Mouse (Mus musculus) embryonic facial prominence, embryonic 12.5 days (tissue): ENCODE data around the gene Adgrg7. TPM values are rescaled to one million over a fixed set of nuclear protein-coding genes. Genes with fewer than 3 reads are reported as not detected.

ENCODE experiments used
- ATAC-seq: fragments of 200-750 bp; cut with Nextera tagmentation; 2 replicates; pipeline ENCODE4 v1.8.0; 2017; ENCODE audit not compliant: insufficient number of reproducible peaks, insufficient read depth, low FRiP score, low TSS enrichment
- H3K27ac ChIP-seq: fragments of 300-500 bp; sonication (generic); 2 replicates; pipeline ENCODE4 v1.5.1; 2016; ENCODE audit warnings: mild to moderate bottlenecking
- H3K27me3 ChIP-seq: fragments of 300-500 bp; sonication (generic); 2 replicates; pipeline ENCODE4 v1.6.1; 2016; ENCODE audit warnings: mild to moderate bottlenecking, moderate library complexity
- H3K36me3 ChIP-seq: fragments of 300-500 bp; sonication (generic); 2 replicates; pipeline ENCODE4 v1.6.1; 2016; ENCODE audit warnings: mild to moderate bottlenecking
- H3K4me1 ChIP-seq: fragments of 300-500 bp; sonication (generic); 2 replicates; pipeline ENCODE4 v1.6.1; 2016
- H3K4me2 ChIP-seq: fragments of 300-500 bp; sonication (generic); replicated peaks from 2 replicates; pipeline ENCODE4 v1.6.1; 2016; ENCODE audit warnings: mild to moderate bottlenecking, moderate library complexity
- H3K4me3 ChIP-seq: fragments of 300-500 bp; sonication (generic); 2 replicates; pipeline ENCODE4 v1.5.1; 2016; ENCODE audit warnings: mild to moderate bottlenecking
- H3K9ac ChIP-seq: fragments of 300-500 bp; sonication (generic); 2 replicates; pipeline ENCODE4 v1.6.1; 2016; ENCODE audit warnings: mild to moderate bottlenecking, moderate library complexity
- H3K9me3 ChIP-seq: fragments of 300-500 bp; sonication (generic); 2 replicates; pipeline ENCODE4 v1.6.1; 2016; ENCODE audit warnings: mild to moderate bottlenecking, moderate library complexity
- WGBS: fragments of 180-500 bp; shearing (Covaris S2); methylation state at CpG from one replicate; pipeline ENCODE4 v1.1.7; 2016; 5-methylcytosine and 5-hydroxymethylcytosine counted together
- polyA plus RNA-seq: library from polyadenylated mRNA; unstranded; fragments of >200 nt; fragmentation: Nextera tagmentation; extraction: Ambion mirVana; gene quantifications from 2 replicates; pipeline ENCODE4 v1.2.1, GENCODE M21; 2016

Adgrg7 gene
- polyA plus RNA-seq, 1 experiment from 2014 or later = not detected

DNA sequence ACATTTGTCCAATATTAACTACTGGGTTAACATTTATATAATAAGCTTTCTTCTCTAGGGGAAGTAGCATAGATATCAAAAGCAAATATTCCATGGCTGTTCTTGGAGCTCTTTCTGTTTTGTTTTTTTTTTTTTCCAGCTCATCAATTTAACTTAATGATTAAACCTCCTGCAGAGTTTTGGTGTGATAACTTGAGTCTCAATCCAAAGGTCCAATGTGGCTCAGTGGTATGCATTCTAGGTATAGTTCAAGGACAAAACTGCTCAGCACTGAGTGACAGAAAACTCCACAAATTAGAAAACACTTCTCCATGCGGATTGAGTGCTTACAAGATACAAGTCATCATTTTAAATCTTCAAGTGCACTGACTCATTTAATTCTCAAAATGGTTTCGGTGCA, 9.7 kb downstream of the Adgrg7 start:
- Histone ChIP-seq H3K9me3 (no peaks in the 10 kb centered on the region), H3K4me1 (no peaks in the 10 kb centered on the region), H3K9ac (no peak overlapping the region), H3K4me2 (no peak overlapping the region), H3K27ac (no peak overlapping the region), H3K4me3 (no peak overlapping the region), H3K27me3 (no peaks in the 10 kb centered on the region), H3K36me3 (no peaks in the 10 kb centered on the region)
- ATAC-seq = no peak
- WGBS = 88% methylated on average over 2 of the region's 2 CpGs

DNA sequence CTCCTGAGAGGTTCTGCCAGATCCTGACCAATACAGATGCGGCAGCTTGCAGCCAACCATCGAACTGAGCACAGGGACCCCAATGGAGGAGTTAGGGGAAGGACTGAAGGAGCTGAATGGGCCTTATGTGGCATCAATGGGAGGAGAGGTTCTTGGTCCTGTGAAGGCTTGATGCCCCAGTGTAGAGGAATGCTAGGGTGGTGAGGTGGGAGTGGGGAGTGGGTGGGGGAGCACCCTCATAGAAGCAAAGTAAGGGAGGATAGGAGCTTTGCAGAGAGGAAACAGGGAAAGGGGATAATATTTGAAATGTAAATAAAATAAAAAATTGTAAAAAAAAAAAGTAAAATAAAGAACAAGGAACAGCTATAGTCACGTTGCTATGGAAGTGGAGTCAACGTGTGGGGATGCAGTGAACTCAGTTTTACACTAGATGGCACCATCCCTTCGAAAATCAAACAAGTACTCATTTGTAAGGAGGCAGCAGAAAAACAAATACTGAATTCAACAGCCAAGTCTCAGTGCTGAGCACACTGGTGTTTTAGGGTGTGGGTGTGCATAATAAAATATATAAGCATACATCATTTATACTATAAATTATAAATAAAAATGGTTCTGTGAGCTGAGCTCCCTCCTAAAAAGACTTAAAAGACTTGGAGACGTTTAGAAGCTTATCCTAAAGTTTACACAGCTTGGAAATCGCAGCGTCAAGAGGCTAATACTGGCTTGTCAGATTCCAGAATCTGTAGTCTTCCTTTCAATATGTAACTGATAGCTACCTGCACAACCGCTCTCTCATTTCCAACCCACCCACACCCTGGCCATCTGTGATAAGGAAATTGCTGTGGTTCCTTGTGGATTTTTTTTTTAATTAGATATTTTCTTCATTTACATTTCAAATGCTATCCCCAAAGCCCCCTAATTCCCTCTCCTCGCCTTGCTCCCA, 24.2 kb downstream of the Adgrg7 start:
- Histone ChIP-seq H3K27ac (no peak overlapping the region), H3K4me3 (no peak overlapping the region), H3K9me3 (no peaks in the 10 kb centered on the region), H3K4me1 (no peaks in the 10 kb centered on the region), H3K9ac (no peak overlapping the region), H3K36me3 (no peaks in the 10 kb centered on the region), H3K27me3 (no peaks in the 10 kb centered on the region), H3K4me2 (no peak overlapping the region)
- no peak for ATAC-seq
- 48% methylated on average over 10 of the region's 10 CpGs for WGBS

DNA sequence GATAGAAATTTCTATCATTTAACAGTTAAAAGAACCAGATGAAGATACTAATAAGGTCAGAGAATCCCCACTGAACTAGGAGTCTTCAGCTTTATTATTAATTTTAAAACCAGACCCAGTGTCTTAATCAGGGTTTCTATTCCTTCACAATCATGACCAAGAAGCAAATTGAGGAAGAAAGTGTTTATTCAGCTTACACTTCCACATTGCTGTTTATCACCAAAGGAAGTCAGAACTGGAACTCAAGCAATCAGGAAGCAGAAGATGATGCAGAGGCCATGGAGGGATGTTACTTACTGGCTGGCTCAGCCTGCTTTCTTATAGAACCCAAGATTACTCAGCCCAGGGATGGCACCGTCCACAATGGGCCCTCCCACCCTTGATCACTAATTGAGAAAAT, 66.6 kb downstream of the Adgrg7 start:
- H3K27me3 ChIP-seq = no peaks in the 10 kb centered on the region
- WGBS = 9% methylated on average over 1 of the region's 1 CpGs
- ATAC-seq = no peak
- H3K4me3 ChIP-seq = no peak overlapping the region
- no peaks in the 10 kb centered on the region for H3K9me3 ChIP-seq
- no peak overlapping the region for H3K4me2 ChIP-seq
- H3K4me1 ChIP-seq = no peaks in the 10 kb centered on the region
- H3K27ac ChIP-seq = no peak overlapping the region
- H3K9ac ChIP-seq = no peak overlapping the region
- H3K36me3 ChIP-seq = no peaks in the 10 kb centered on the region

DNA sequence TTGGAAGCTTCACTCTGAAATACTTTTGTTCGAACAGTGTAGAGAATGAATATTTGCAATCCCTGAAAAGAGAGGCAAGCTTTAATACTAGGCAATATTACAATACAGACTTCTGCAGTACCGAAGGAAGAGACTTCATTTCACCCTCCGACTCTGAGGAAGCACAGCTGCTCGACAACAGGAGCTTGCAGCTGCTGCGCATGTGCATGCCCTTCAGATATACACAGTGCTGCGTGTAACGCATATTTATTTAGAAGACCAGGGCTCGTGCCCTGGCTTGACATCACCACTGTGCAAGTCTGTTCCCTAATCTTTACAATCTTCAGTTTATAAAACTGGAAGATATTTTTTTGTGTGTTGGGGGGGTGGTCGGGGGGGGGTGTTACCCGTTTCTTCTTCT, 70.7 kb downstream of the Adgrg7 start:
- H3K36me3 ChIP-seq = no peaks in the 10 kb centered on the region
- H3K27ac ChIP-seq = no peak overlapping the region
- ATAC-seq = no peak
- H3K9ac ChIP-seq = no peak overlapping the region
- H3K4me3 ChIP-seq = no peak overlapping the region
- H3K9me3 ChIP-seq = no peaks in the 10 kb centered on the region
- WGBS = 81% methylated on average over 10 of the region's 10 CpGs
- H3K4me2 ChIP-seq = no peak overlapping the region
- H3K4me1 ChIP-seq = no peaks in the 10 kb centered on the region
- no peaks in the 10 kb centered on the region for H3K27me3 ChIP-seq

GRCm38 (mm10) chr16:56722357-56722756, 73.3 kb downstream of the Adgrg7 start:
- H3K4me3 ChIP-seq = no peak overlapping the region
- H3K36me3 ChIP-seq = no peaks in the 10 kb centered on the region
- 50% methylated on average over 4 of the region's 4 CpGs for WGBS
- H3K9me3 ChIP-seq = no peaks in the 10 kb centered on the region
- H3K27ac ChIP-seq = no peak overlapping the region
- no peaks in the 10 kb centered on the region for H3K27me3 ChIP-seq
- ATAC-seq = no peak
- H3K4me2 ChIP-seq = no peak overlapping the region
- H3K9ac ChIP-seq = no peak overlapping the region
- no peaks in the 10 kb centered on the region for H3K4me1 ChIP-seq

- Histone ChIP-seq H3K4me1 (peaks cover 8% of the 10 kb centered on the region), H3K4me2 (no peak overlapping the region), H3K27ac (no peak overlapping the region), H3K27me3 (no peaks in the 10 kb centered on the region), H3K9ac (no peak overlapping the region), H3K9me3 (no peaks in the 10 kb centered on the region), H3K36me3 (no peaks in the 10 kb centered on the region), H3K4me3 (no peak overlapping the region)
- no peak for ATAC-seq
These were observed 76.6 kb downstream of the Adgrg7 start for GRCm38 (mm10) chr16:56719031-56719430.

DNA sequence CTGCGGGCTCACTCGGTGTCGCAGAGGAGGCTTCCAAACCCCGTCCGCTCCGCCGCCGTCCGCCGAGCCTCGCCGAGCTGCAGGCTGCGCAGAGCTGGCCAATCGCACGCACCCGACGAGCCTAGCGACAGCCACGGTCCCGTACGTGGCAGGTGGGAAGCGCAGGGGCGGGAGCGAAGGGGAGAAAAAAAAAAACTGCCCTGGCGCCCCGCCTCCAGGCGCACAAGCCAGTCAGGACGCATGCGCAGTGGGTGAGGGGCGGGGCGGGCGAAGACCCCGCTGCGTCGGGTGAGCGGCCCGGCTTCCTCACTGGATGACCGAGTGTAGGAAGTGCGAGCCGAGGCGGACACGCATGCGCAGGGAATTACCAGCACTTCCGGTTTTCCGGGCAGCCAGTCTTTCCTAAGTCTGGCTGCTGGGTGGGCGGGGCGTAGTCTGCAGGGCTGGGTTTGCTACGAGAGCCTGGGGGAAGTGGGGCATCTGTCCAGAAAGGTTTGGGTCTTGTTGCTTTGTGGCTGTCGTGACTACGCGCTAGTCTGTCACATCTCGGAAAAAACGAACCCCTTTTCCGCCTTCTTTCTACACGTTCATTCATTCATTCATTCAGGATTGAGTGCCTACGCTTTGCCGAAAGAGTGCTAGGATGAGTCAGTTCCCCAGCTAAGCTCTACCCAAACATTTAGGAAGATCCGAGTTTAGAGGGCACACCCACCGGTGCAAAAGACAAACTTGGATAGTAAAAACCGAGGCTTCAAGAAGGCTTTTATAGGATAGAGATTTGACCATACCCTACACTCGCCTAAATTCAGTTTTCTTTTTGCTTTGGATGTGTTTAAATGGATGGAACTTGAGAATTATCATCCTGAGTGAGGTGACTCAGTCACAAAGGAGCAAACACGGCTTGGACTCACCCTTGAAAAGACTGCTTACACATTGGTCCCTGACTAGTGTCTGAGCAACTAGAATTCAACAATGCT, 78.1 kb downstream of the Adgrg7 start, which contains the start of gene Tfg:
Tfg (minus strand) TSS at position 227 of the 977 bp plus-strand sequence.
- Histone ChIP-seq H3K9me3 (no peaks in the 10 kb centered on the region), H3K27me3 (no peaks in the 10 kb centered on the region), H3K9ac (peak within 1 kb of the TSS; percentile 86), H3K4me1 (peaks cover 8% of the 10 kb centered on the region), H3K4me2 (peak within 1 kb of the TSS; percentile 58), H3K4me3 (peak within 1 kb of the TSS; percentile 87), H3K27ac (peak within 1 kb of the TSS; percentile 98), H3K36me3 (no peaks in the 10 kb centered on the region)
- under 1% methylated on average over 62 of the region's 62 CpGs for WGBS
- ATAC-seq = peak; percentile 98

GRCm38 (mm10) chr16:56716557-56717179, 79.0 kb downstream of the Adgrg7 start:
- H3K27me3 ChIP-seq = no peaks in the 10 kb centered on the region
- H3K4me2 ChIP-seq = peak overlapping the region; percentile 58
- H3K27ac ChIP-seq = peak overlapping the region; percentile 98
- peak; percentile 75 for ATAC-seq
- peak overlapping the region; percentile 87 for H3K4me3 ChIP-seq
- H3K4me1 ChIP-seq = peaks cover 8% of the 10 kb centered on the region
- WGBS = 2% methylated on average over 27 of the region's 38 CpGs
- H3K9ac ChIP-seq = peak overlapping the region; percentile 86
- no peaks in the 10 kb centered on the region for H3K9me3 ChIP-seq
- H3K36me3 ChIP-seq = peaks cover 5% of the 10 kb centered on the region

DNA sequence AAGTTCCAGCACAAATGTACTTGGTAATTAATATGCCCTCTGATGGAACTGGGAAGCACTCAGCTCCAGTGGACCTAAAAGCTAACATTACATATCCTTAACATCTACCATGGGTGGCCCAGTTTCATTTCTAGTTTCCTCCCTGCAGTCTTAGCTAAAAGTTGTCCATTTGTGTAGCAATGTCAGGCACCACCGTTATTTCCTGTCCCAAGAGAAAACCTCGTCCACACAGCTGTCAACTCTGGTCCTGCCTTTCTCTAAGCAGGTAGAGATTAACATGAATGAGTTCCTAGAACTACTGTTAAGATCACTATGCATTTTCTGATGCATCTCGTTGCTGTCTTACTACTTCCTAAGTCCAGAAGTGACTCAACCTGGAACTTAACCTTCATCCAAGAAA, 80.0 kb downstream of the Adgrg7 start:
- Histone ChIP-seq H3K27ac (no peak overlapping the region), H3K4me1 (peaks cover 8% of the 10 kb centered on the region), H3K4me3 (peak overlapping the region; percentile 87), H3K4me2 (peak overlapping the region; percentile 58), H3K36me3 (peaks cover 16% of the 10 kb centered on the region), H3K9ac (peak overlapping the region; percentile 86; the same call in 1 of the 2 replicates), H3K9me3 (no peaks in the 10 kb centered on the region), H3K27me3 (no peaks in the 10 kb centered on the region)
- ATAC-seq = no peak
- 67% methylated on average over 3 of the region's 3 CpGs for WGBS

GRCm38 (mm10) chr16:56710071-56710470, 85.6 kb downstream of the Adgrg7 start:
- WGBS = 93% methylated on average over 3 of the region's 3 CpGs
- no peaks in the 10 kb centered on the region for H3K4me1 ChIP-seq
- no peaks in the 10 kb centered on the region for H3K9me3 ChIP-seq
- no peak overlapping the region for H3K4me3 ChIP-seq
- ATAC-seq = no peak
- peaks cover 55% of the 10 kb centered on the region for H3K36me3 ChIP-seq
- no peak overlapping the region for H3K4me2 ChIP-seq
- no peaks in the 10 kb centered on the region for H3K27me3 ChIP-seq
- H3K27ac ChIP-seq = no peak overlapping the region
- no peak overlapping the region for H3K9ac ChIP-seq

GRCm38 (mm10) chr16:56705731-56706130, 89.9 kb downstream of the Adgrg7 start:
- no peaks in the 10 kb centered on the region for H3K27me3 ChIP-seq
- no peak for ATAC-seq
- H3K9ac ChIP-seq = no peak overlapping the region
- no peaks in the 10 kb centered on the region for H3K9me3 ChIP-seq
- H3K4me1 ChIP-seq = no peaks in the 10 kb centered on the region
- WGBS = 87% methylated on average over 3 of the region's 3 CpGs
- no peak overlapping the region for H3K27ac ChIP-seq
- H3K4me2 ChIP-seq = no peak overlapping the region
- peaks cover 55% of the 10 kb centered on the region for H3K36me3 ChIP-seq
- H3K4me3 ChIP-seq = no peak overlapping the region
